Mouse (Mus musculus) kidney, postnatal 4 days (tissue): ENCODE data around the gene Lrrc17.
"Not testable (repeated sequence)": the region's sequence is repeated elsewhere in the genome, so short reads cannot be mapped to it uniquely, and the experiment has no call there.

Experiments used
- DNase-seq, 2 experiments: peaks; one replicate each; pipeline ENCODE4 v3.0.0; 2021; ENCODE audit warnings: mixed read lengths in 2 of 2

The Lrrc17 gene

GRCm38 (mm10) chr5:21608311-21609304 lies 65.2 kb downstream of the Lrrc17 start:
- DNase-seq = no peak

DNA sequence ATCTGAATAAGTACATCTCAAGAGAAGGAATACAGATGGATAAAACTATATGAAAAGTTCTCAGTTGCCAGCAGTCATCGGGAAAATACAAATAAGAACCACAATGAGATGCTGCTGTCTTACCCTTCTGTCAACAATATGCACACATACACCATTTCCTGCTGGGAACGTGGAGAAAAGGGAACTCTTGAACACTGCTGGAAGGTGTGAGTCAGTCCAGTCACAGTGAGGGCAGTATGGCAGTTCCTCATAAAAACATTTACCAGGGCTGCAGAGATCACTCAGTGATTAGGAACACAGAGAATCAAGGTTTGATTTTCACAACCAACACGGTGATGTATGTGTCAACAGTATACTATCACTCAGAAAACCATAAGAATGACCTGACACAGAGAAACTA lies 67.6 kb downstream of the Lrrc17 start:
- no peak for DNase-seq

GRCm38 (mm10) chr5:21614299-21614698 lies 70.9 kb downstream of the Lrrc17 start:
- not testable (repeated sequence) for DNase-seq

GRCm38 (mm10) chr5:21616450-21617009 lies 73.2 kb downstream of the Lrrc17 start:
- DNase-seq = no peak
